ENCODE assay signal across 8 mouse cellular contexts in the genomic region with DNA sequence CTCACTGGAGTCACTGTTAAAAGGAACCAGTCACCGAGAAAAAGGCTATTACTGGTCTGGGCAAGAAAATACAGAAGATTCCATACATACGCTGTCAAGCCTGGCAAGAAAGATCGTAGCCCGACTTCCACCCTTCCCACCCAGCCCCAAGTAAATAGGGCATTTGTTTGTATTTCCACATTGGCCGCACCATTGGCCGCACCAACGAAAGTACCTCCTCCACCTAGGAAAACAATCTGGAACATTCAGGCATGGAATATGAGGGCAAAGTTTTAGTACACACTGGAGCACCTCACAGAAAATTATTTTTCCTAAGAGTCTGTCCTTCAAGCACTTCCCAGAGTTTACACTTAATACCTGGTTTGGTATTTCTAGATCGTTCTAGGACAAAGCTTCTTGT. TPM values are rescaled to one million over a fixed set of nuclear protein-coding genes. Genes with fewer than 3 reads are reported as not detected.
DNase-seq lines count a peak whose midpoint lies in the region; ATAC-seq and TF ChIP-seq lines count a peak whose summit lies in the region.
"Had no signal": no experiment of that assay in that cellular context is flagged by ENCODE, and none has a peak within 500 bp of the region (broad histone marks: within the 10 kb centered on the region; RNA-seq: fewer than 3 reads in every experiment).

No protein-coding gene starts in this region.

- no peaks in the 10 kb centered on the region for H3K9me3 ChIP-seq in hindbrain, embryonic 10.5 days
- H3K9me3 ChIP-seq in liver, embryonic 11.5 days (ENCODE audit: control insufficient read depth, low read length): no peaks in the 10 kb centered on the region

- no peak overlapping the region for H3K9ac ChIP-seq in liver, embryonic 11.5 days (ENCODE audit: low read depth, low read length)

- peak; percentile 38 to 59 for DNase-seq in lung, adult 18-20 months
- no peak for DNase-seq in lung, postnatal 14 days
- no peak for DNase-seq in hindbrain, embryonic 10.5 days (ENCODE audit: low spot score)
- DNase-seq in liver, embryonic 11.5 days (ENCODE audit: low spot score): no peak
- DNase-seq in adrenal gland, adult 2 months: no peak
- no peak for DNase-seq in kidney, postnatal 10 days
- DNase-seq: thymus, postnatal 25 days had no signal

- no peak for ATAC-seq in liver, embryonic 11.5 days (replicated peaks; ENCODE audit: low FRiP score)

- H3K27me3 ChIP-seq in hindbrain, embryonic 10.5 days (ENCODE audit: insufficient read depth, poor library complexity, severe bottlenecking): peaks cover 30% of the 10 kb centered on the region
- peaks cover 20% of the 10 kb centered on the region for H3K27me3 ChIP-seq in liver, embryonic 11.5 days (replicated peaks; ENCODE audit: control insufficient read depth, insufficient read depth, low read length)
- H3K27me3 ChIP-seq in small intestine, adult 2 months (ENCODE audit: control insufficient read depth, insufficient read depth, low read length): no peaks in the 10 kb centered on the region

- no peaks in the 10 kb centered on the region for H3K36me3 ChIP-seq in hindbrain, embryonic 10.5 days
- H3K36me3 ChIP-seq in liver, embryonic 11.5 days (ENCODE audit: control insufficient read depth, insufficient read depth, low read length): no peaks in the 10 kb centered on the region
- H3K36me3 ChIP-seq in small intestine, adult 2 months (ENCODE audit: control insufficient read depth, insufficient read depth, low read length): no peaks in the 10 kb centered on the region

- no peak for TF ChIP-seq CTCF in small intestine, adult 2 months (IDR thresholded peaks at IDR 0.05; ENCODE audit: extremely low read depth, insufficient read length, insufficient replicate concordance, low read depth, low read length)

- H3K4me3 ChIP-seq in hindbrain, embryonic 10.5 days: peak overlapping the region; percentile 77
- H3K4me3 ChIP-seq in liver, embryonic 11.5 days (ENCODE audit: low read depth, low read length): peak overlapping the region; percentile 69
- peak overlapping the region; percentile 97; the same call in 1 of the 2 replicates for H3K4me3 ChIP-seq in small intestine, adult 2 months (ENCODE audit: low read depth, low read length)

- peaks cover 16% of the 10 kb centered on the region; the same call in 1 of the 2 replicates for H3K4me1 ChIP-seq in hindbrain, embryonic 10.5 days (replicated peaks)
- H3K4me1 ChIP-seq in liver, embryonic 11.5 days (replicated peaks; ENCODE audit: control insufficient read depth, insufficient read depth, low read length): peaks cover 5% of the 10 kb centered on the region
- H3K4me1 ChIP-seq in small intestine, adult 2 months (ENCODE audit: control insufficient read depth, insufficient read depth, insufficient read length, low read length): peaks cover 3% of the 10 kb centered on the region; the same call in 1 of the 2 replicates

- H3K4me2 ChIP-seq in liver, embryonic 11.5 days: peak overlapping the region; percentile 94

- no peak for TF ChIP-seq POLR2A in small intestine, adult 2 months (IDR thresholded peaks at IDR 0.05; ENCODE audit: low read depth, low read length)

- no peak overlapping the region for H3K27ac ChIP-seq in hindbrain, embryonic 10.5 days
- H3K27ac ChIP-seq in liver, embryonic 11.5 days (ENCODE audit: low read depth, low read length): no peak overlapping the region
- no peak overlapping the region for H3K27ac ChIP-seq in small intestine, adult 2 months (ENCODE audit: insufficient read depth, low read depth, low read length)

- WGBS in hindbrain, embryonic 10.5 days: 45% methylated on average over 8 of the region's 8 CpGs
- WGBS in liver, embryonic 11.5 days: 41% methylated on average over 8 of the region's 8 CpGs
- WGBS in small intestine, adult 2 months: 22% methylated on average over 8 of the region's 8 CpGs

RNA-seq across cellular contexts. Expression of gene Proser2, which starts 1.1 kb away (rescaled TPM):
- polyA plus RNA-seq in hindbrain, embryonic 10.5 days (2016; fragmentation: Nextera tagmentation; extraction: Ambion mirVana): 3.4 and 4.2 TPM in 2 replicates
- 8.9 and 10.3 TPM in 2 replicates for polyA plus RNA-seq in liver, embryonic 11.5 days (2014; fragmentation: Nextera tagmentation; extraction: Ambion mirVana)
- 9.3 and 11.8 TPM in 2 replicates for polyA plus RNA-seq in small intestine, adult 2 months (2012; rRNA removed)
- total RNA-seq in adrenal gland, adult 2 months (2021): 10 to 100 TPM in 1 of 2 experiments, 1 to 10 TPM in 1; 8.7 to 18.7 TPM
- 12.1 and 15.6 TPM in 2 replicates for polyA plus RNA-seq in adrenal gland, adult 2 months (2012; rRNA removed)

Comparison
In these comparisons a context has a peak if more than half of its experiments do, and no peak if none do; other contexts are left out.
1. DNase-seq: peak in lung, adult 18-20 months (2 of 2); none in lung, postnatal 14 days (single experiment), hindbrain, embryonic 10.5 days (single experiment), liver, embryonic 11.5 days (single experiment), adrenal gland, adult 2 months (single experiment) and kidney, postnatal 10 days (single experiment).
2. Peak in every context shown above with its lines, with median percentiles within 50 percentile points of each other: H3K4me3 ChIP-seq.